Mouse (Mus musculus) forebrain, embryonic 13.5 days (tissue): Measurements from ENCODE around the gene Lurap1. TPM values are rescaled to one million over a fixed set of nuclear protein-coding genes. Genes with fewer than 3 reads are reported as not detected.

Source experiments
- ATAC-seq: fragments of 200-750 bp; cut with Nextera tagmentation; 2 replicates; pipeline ENCODE4 v1.8.0; 2017
- H3K27ac ChIP-seq: fragments of 300-500 bp; sonication (generic); 2 replicates; pipeline ENCODE4 v1.5.1; 2015; ENCODE audit warnings: inconsistent platforms, mild to moderate bottlenecking, moderate library complexity
- H3K27me3 ChIP-seq: fragments of 300-500 bp; sonication (generic); 2 replicates; pipeline ENCODE4 v1.6.1; 2015; ENCODE audit warnings: mild to moderate bottlenecking, inconsistent platforms
- H3K36me3 ChIP-seq: fragments of 300-500 bp; sonication (generic); 2 replicates; pipeline ENCODE4 v1.6.1; 2015; ENCODE audit warnings: mild to moderate bottlenecking, inconsistent platforms; ENCODE audit not compliant: poor library complexity, severe bottlenecking
- H3K4me1 ChIP-seq: fragments of 300-500 bp; sonication (generic); 2 replicates; pipeline ENCODE4 v1.6.1; 2015; ENCODE audit warnings: inconsistent platforms
- H3K4me2 ChIP-seq: fragments of 300-500 bp; sonication (generic); 2 replicates; pipeline ENCODE4 v1.6.1; 2015; ENCODE audit warnings: inconsistent platforms, mild to moderate bottlenecking, moderate library complexity
- H3K4me3 ChIP-seq: fragments of 300-500 bp; sonication (generic); 2 replicates; pipeline ENCODE4 v1.5.1; 2015; ENCODE audit warnings: mild to moderate bottlenecking, inconsistent platforms
- H3K9ac ChIP-seq: fragments of 300-500 bp; sonication (generic); 2 replicates; pipeline ENCODE4 v1.6.1; 2015; ENCODE audit warnings: mild to moderate bottlenecking, inconsistent platforms
- H3K9me3 ChIP-seq: fragments of 300-500 bp; sonication (generic); replicated peaks from 2 replicates; pipeline ENCODE4 v1.6.1; 2016; ENCODE audit warnings: inconsistent platforms
- WGBS: fragments of 180-500 bp; shearing (Covaris S2); methylation state at CpG from one replicate; pipeline ENCODE4 v1.1.7; 2015; 5-methylcytosine and 5-hydroxymethylcytosine counted together
- polyA plus RNA-seq: library from polyadenylated mRNA; unstranded; fragments of >200 nt; fragmentation: Nextera tagmentation; extraction: Ambion mirVana; gene quantifications from 2 replicates; pipeline ENCODE4 v1.2.1, GENCODE M21; 2015

Lurap1 gene
- polyA plus RNA-seq, 1 experiment from 2014 or later, result 2.0 TPM

DNA sequence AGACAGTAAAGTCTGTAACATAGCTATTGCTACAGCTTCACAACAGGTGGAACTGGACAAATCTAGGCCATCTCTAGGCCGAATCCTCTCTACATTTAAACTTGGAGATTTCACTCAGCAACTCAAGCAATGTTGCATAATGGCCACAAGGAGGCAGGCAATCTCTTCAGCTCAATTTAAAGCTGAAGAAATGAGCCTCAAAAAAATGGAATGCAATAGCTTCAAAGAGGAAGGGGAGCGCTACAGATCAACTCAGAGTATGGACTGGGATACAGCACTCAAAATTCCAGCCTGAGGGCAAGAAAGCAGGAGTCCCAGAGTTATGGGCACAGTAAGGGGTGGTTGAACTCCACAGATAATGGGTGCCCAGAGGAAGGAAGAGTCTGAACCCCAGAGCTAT, 16.1 kb downstream of the Lurap1 start:
- H3K9ac ChIP-seq, result no peak overlapping the region
- H3K4me2 ChIP-seq, result no peak overlapping the region
- H3K4me3 ChIP-seq, result no peak overlapping the region
- no peak overlapping the region for H3K27ac ChIP-seq
- H3K36me3 ChIP-seq, result no peaks in the 10 kb centered on the region
- 35% methylated on average over 2 of the region's 2 CpGs for WGBS
- no peaks in the 10 kb centered on the region for H3K27me3 ChIP-seq
- no peaks in the 10 kb centered on the region for H3K4me1 ChIP-seq
- H3K9me3 ChIP-seq, result no peaks in the 10 kb centered on the region
- ATAC-seq, result 0 out of 2 replicates have a peak, but pooled peaks have one; percentile 38

DNA sequence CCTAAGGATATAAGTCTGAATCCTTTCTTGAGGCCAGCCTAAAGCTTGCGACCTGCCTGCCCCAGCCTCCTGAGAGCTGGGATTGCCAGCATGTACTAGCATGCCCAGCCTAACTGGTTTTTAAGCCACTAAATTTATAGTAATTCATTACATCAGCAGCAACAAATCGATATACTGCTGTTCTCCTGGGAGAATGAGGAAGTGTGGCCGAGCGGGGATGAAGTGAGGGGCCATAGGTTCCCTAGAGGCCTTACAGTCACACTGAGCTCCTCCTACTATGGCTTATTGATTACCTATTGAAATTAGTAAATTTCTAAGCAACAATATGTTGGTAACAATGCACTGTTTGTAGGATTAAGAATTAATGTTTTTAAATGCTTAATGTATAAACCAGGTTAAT, 18.0 kb downstream of the Lurap1 start:
- Histone ChIP-seq H3K9me3 (no peaks in the 10 kb centered on the region), H3K9ac (no peak overlapping the region), H3K27me3 (no peaks in the 10 kb centered on the region), H3K4me3 (no peak overlapping the region), H3K4me2 (no peak overlapping the region), H3K36me3 (no peaks in the 10 kb centered on the region), H3K27ac (no peak overlapping the region), H3K4me1 (no peaks in the 10 kb centered on the region)
- no peak for ATAC-seq
- 91% methylated on average over 4 of the region's 4 CpGs for WGBS

- H3K4me1 ChIP-seq, result peaks cover 16% of the 10 kb centered on the region
- no peak overlapping the region for H3K27ac ChIP-seq
- H3K9ac ChIP-seq, result no peak overlapping the region
These were observed 23.2 kb downstream of the Lurap1 start for GRCm38 (mm10) chr4:116127956-116128355.

DNA sequence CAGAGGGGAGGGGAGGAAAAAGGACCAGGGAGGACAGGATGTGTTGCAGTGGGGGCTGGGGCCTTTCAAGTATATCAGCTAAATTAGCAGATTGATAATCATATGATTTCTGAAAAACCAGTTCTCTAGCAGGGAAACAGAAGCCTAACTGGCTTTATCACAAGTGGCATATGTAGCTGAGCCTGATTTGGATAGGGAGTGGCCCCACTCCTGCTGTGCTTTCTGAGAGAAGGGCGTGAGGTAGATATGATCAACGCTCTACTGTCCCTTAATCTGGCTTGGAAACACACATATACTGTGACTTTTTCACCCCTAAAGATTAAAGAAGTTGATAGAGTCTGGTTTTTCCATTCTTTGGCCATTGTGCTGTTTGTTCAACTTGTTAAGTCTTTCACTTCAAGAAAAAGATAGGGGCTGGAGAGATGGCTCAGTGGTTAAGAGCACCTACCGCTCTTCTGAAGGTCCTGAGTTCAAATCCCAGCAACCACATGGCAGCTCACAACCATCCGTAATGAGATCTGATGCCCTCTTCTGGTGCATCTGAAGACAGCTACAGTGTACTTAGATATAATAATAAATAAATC, 25.2 kb downstream of the Lurap1 start:
- Histone ChIP-seq H3K27ac (no peak overlapping the region), H3K4me1 (peaks cover 27% of the 10 kb centered on the region), H3K9me3 (no peaks in the 10 kb centered on the region), H3K9ac (no peak overlapping the region), H3K36me3 (no peaks in the 10 kb centered on the region; the same call in 1 of the 2 replicates), H3K27me3 (no peaks in the 10 kb centered on the region), H3K4me2 (no peak overlapping the region), H3K4me3 (no peak overlapping the region)
- no peak for ATAC-seq
- 93% methylated on average over 4 of the region's 4 CpGs for WGBS

More at GRCm38 (mm10) chr4:116127956-116128355, 23.2 kb downstream of the Lurap1 start:
- Histone ChIP-seq H3K9me3 (no peaks in the 10 kb centered on the region), H3K36me3 (no peaks in the 10 kb centered on the region), H3K27me3 (no peaks in the 10 kb centered on the region), H3K4me2 (no peak overlapping the region), H3K4me3 (no peak overlapping the region)
- 68% methylated on average over 6 of the region's 6 CpGs for WGBS
- ATAC-seq, result no peak

DNA sequence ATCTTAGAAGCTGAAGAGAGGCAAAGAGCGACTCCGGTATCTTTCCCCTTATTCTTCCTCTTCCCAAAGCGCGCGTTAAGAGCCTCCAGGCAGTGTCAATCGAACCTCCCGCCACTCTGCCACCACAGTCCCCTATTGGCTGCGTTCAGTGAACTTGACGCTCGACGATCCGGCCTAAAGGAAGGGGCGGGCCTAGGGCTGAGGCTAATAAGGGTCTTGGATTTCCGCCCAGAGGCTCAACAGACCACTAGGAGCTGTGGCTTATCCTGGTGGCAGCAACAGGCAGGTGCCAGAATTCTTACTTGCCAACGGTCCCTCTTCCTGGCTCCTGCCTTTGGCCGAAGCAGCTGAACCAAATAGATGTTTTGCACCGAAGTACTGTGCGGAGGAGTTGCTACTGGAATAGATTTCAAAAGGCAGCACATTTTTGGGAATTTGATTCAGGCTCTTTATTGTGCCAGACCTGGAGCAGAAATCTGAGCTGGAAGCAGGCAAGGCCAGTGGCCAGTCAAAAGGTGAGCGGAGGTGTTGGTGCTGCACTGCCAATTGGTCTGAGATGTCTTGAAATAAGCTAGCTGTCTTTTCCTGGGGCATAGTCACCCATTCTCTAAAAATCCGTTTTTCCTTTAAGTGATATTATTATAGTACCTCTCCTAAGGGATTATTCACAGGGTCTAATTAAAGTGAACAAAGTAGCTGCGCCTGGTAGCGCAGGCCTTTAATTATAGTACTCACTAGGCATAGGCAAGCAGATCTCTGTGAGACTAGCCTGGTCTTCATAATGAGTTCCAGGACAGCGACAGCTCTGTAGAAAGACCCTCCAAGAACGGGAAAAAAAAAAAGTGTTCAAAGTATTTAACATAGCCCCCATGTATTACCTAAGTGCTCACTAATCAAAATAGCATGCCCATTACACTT, 27.3 kb downstream of the Lurap1 start, which contains the start of the genes Rad54l and Pomgnt1:
TSS of gene Rad54l (minus strand) at position 89 of the 918 bp plus-strand sequence.
TSS of gene Pomgnt1 (plus strand) at position 239 of the 918 bp plus-strand sequence.
- Histone ChIP-seq H3K4me1 (peaks cover 27% of the 10 kb centered on the region), H3K4me3 (peak within 1 kb of the TSS; percentile 58), H3K27me3 (no peaks in the 10 kb centered on the region), H3K9ac (peak within 1 kb of the TSS; percentile 75), H3K36me3 (peaks cover 15% of the 10 kb centered on the region; the same call in 1 of the 2 replicates), H3K27ac (peak within 1 kb of the TSS; percentile 79), H3K4me2 (peak within 1 kb of the TSS; percentile 62), H3K9me3 (no peaks in the 10 kb centered on the region)
- WGBS, result under 1% methylated on average over 23 of the region's 24 CpGs
- ATAC-seq, result peak; percentile 98

GRCm38 (mm10) chr4:116122762-116123161, 28.4 kb downstream of the Lurap1 start:
- Histone ChIP-seq H3K4me2 (peak overlapping the region; percentile 62), H3K9me3 (no peaks in the 10 kb centered on the region), H3K4me3 (peak overlapping the region; percentile 58), H3K9ac (peak overlapping the region; percentile 73), H3K27ac (no peak overlapping the region), H3K4me1 (peaks cover 27% of the 10 kb centered on the region), H3K36me3 (peaks cover 23% of the 10 kb centered on the region; the same call in 1 of the 2 replicates), H3K27me3 (no peaks in the 10 kb centered on the region)
- 0% methylated on average over 1 of the region's 1 CpGs for WGBS
- no peak for ATAC-seq

GRCm38 (mm10) chr4:116111486-116111885, 39.7 kb downstream of the Lurap1 start:
- Histone ChIP-seq H3K36me3 (peaks cover 55% of the 10 kb centered on the region), H3K4me2 (no peak overlapping the region), H3K9ac (no peak overlapping the region), H3K27ac (no peak overlapping the region), H3K4me3 (no peak overlapping the region), H3K27me3 (no peaks in the 10 kb centered on the region), H3K4me1 (no peaks in the 10 kb centered on the region), H3K9me3 (no peaks in the 10 kb centered on the region)
- no peak for ATAC-seq
- WGBS, result 46% methylated on average over 2 of the region's 2 CpGs

GRCm38 (mm10) chr4:116110695-116111094, 40.4 kb downstream of the Lurap1 start:
- no peaks in the 10 kb centered on the region for H3K27me3 ChIP-seq
- H3K27ac ChIP-seq, result no peak overlapping the region
- H3K9me3 ChIP-seq, result no peaks in the 10 kb centered on the region
- H3K9ac ChIP-seq, result no peak overlapping the region
- H3K4me2 ChIP-seq, result no peak overlapping the region
- WGBS, result 94% methylated on average over 6 of the region's 6 CpGs
- no peak overlapping the region for H3K4me3 ChIP-seq
- H3K4me1 ChIP-seq, result no peaks in the 10 kb centered on the region
- no peak for ATAC-seq
- peaks cover 53% of the 10 kb centered on the region for H3K36me3 ChIP-seq

DNA sequence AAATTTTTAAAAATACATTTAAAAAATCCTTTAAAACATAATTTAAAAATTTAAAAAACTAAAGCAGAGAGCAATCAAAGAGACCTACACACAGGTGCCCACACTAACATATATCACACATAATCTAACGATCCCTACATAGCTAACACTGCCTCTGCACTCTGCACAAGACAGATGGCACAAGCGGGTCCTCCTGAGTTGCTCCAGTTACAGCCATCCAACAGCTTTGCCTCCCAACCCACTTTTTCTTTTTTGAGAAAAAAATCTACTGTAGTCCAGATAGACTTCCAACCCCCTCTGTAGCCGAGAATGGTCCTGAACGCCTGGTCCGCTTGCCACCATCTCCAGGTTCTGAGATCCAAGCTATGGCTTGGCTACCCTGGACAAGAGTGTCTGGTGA, 45.9 kb downstream of the Lurap1 start:
- no peak for ATAC-seq
- H3K27ac ChIP-seq, result no peak overlapping the region
- no peaks in the 10 kb centered on the region for H3K27me3 ChIP-seq
- no peaks in the 10 kb centered on the region for H3K9me3 ChIP-seq
- no peaks in the 10 kb centered on the region for H3K4me1 ChIP-seq
- peaks cover 70% of the 10 kb centered on the region for H3K36me3 ChIP-seq
- H3K9ac ChIP-seq, result no peak overlapping the region
- no peak overlapping the region for H3K4me3 ChIP-seq
- H3K4me2 ChIP-seq, result no peak overlapping the region
- WGBS, result 97% methylated on average over 5 of the region's 5 CpGs

- Histone ChIP-seq H3K9ac (no peak overlapping the region), H3K27ac (no peak overlapping the region), H3K9me3 (no peaks in the 10 kb centered on the region), H3K36me3 (peaks cover 92% of the 10 kb centered on the region), H3K4me1 (no peaks in the 10 kb centered on the region), H3K4me3 (no peak overlapping the region), H3K27me3 (no peaks in the 10 kb centered on the region), H3K4me2 (no peak overlapping the region)
- WGBS, result 91% methylated on average over 7 of the region's 7 CpGs
- ATAC-seq, result no peak
These were observed 50.2 kb downstream of the Lurap1 start for GRCm38 (mm10) chr4:116100959-116101358.

DNA sequence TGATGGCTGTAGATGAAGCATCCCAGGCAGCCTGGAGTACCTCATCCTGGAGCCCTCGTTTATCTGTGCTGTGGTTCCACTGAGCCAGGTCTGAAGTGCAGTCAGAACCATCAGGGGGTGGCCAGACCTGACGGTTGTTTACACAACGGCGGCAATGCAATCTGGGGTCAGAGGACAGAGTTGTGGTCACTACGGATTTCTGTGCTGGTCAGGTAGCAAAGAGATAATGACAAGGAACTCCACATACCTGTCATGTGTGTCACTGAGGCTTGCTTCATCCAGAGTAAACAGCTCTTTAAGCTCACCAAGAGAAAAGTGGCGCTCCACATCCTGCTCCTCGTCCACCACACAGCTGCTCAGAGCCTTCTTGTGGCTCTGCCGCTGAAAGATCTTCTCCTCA, 53.9 kb downstream of the Lurap1 start:
- no peaks in the 10 kb centered on the region for H3K9me3 ChIP-seq
- H3K27me3 ChIP-seq, result no peaks in the 10 kb centered on the region
- H3K4me2 ChIP-seq, result no peak overlapping the region
- peaks cover 98% of the 10 kb centered on the region for H3K36me3 ChIP-seq
- WGBS, result 93% methylated on average over 8 of the region's 8 CpGs
- H3K4me1 ChIP-seq, result no peaks in the 10 kb centered on the region
- H3K4me3 ChIP-seq, result no peak overlapping the region
- H3K9ac ChIP-seq, result no peak overlapping the region
- ATAC-seq, result no peak
- no peak overlapping the region for H3K27ac ChIP-seq

GRCm38 (mm10) chr4:116096291-116096690, 54.8 kb downstream of the Lurap1 start:
- no peaks in the 10 kb centered on the region for H3K4me1 ChIP-seq
- ATAC-seq, result no peak
- H3K9ac ChIP-seq, result no peak overlapping the region
- 91% methylated on average over 10 of the region's 10 CpGs for WGBS
- no peaks in the 10 kb centered on the region for H3K9me3 ChIP-seq
- no peak overlapping the region for H3K4me3 ChIP-seq
- no peak overlapping the region for H3K4me2 ChIP-seq
- H3K27me3 ChIP-seq, result no peaks in the 10 kb centered on the region
- no peak overlapping the region for H3K27ac ChIP-seq
- peaks cover 98% of the 10 kb centered on the region for H3K36me3 ChIP-seq
